Mouse (Mus musculus) adipocyte (in vitro differentiated cells): ENCODE measurements at regions not wholly inside any gene's neighbourhood (a gene's known extent, or its start where the extent isn't known, plus 50 kb on each side); places are given as distances from the start of the nearest gene placed in this dataset.
A peak's percentile ranks its signal among the peaks of the same experiment; 100 is the strongest.

Experiments used
- DNase-seq: peaks from one replicate; pipeline ENCODE4 v3.0.0-alpha.2; 2016; ENCODE audit warnings: low spot score

DNA sequence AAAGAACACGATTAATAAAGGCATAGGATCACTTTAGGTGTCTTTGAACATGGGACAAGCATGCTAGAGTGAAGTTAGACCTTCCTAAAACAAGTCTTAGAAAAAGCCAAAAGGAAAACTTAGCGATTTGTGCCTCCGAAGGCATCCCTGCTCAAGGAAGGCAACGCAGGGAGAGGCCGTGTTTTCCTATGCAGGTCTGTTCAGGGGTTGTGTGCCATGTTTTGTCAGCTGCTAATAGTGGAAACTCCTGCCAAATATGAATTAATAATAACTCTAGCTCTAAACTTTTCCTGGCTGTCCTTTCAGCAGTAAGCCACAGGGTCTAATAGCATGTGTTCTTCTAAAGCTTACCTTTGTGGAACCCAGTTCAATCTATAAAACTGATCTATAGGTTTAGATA, 168.4 kb upstream of the Ccdc122 start:
- DNase-seq = peak; percentile 12

DNA sequence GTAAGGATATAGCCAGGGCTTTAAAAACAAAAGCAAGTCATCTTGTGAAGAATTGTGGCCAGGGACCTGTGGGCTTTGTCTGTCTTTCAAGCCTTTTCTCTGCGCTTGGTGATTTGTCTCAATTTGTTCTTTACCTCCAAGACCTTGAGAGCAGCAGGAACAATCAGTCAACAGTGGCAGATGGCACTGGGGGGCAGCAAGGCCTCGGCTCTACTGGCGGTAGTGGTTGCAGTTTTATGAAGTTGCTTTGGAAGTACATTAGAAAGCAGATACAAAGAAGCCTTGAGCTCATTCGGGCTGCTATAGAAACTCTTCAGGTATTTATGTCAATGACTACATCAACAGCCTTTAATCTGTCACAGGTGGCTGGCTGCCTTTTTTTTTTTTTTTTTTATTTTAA, 171.9 kb upstream of the Ccdc122 start:
- DNase-seq = no peak

DNA sequence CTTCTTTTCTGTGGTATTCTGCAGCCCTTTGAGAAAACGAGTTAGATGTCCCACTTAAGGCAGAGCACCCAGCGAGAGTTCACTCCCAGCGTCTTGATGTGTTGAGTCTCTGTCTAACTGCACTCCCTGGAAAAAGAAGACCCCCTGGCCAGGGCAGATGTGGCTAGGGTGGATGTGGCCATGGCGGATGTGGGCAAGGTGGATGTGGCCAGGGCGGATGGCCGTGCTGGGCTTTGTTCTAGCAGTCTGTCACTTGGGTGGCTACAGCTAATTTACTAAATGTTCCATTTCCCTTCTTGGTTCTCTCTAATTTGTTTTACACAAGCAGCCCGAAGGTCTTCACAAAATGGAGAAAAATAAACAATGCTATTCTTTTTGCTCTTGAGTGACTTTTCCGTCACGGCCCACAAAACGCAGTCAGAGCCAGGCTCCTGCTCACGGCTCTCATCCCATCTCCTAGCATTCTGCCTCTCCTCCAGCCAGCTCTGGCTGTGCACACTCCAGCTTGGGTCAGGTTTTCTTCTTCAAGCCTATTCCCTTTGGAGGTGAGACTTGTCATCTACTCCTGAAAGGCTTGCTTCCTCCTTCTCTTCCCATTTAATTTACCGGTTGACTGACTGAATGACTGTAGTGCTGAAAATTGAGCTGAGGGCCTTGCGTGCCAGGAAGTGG, 173.4 kb upstream of the Ccdc122 start:
- no peak for DNase-seq

- DNase-seq = no peak
These were observed 178.2 kb upstream of the Ccdc122 start for GRCm38 (mm10) chr14:76858396-76858795.

- no peak for DNase-seq
These were observed 179.3 kb upstream of the Ccdc122 start for GRCm38 (mm10) chr14:76857196-76857773.

DNA sequence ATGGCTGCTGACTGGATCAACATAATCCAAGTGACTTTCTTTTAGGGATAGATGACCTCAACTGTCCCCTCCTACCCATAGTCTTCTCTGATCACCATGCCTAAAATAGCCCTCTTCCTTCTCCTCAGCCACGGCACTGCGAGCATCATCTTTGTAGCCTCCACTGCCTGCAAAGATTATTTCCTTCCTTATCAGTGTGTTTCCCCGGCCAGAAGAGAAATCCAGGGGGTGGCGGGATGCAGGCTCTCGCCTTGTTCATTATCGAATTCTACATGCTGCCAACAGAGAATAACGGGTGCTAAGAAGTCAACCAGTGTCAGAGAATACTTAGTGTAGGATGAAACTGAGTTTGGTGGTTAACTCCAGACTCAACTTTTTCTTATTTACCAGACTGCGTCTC, 180.0 kb upstream of the Ccdc122 start:
- no peak for DNase-seq

- DNase-seq = no peak
These were observed 181.6 kb upstream of the Ccdc122 start for GRCm38 (mm10) chr14:76854965-76855364.

GRCm38 (mm10) chr14:76851473-76852214, 184.9 kb upstream of the Ccdc122 start:
- no peak for DNase-seq

GRCm38 (mm10) chr14:76850641-76851040, 185.9 kb upstream of the Ccdc122 start:
- DNase-seq = no peak

- DNase-seq = no peak
These were observed 186.5 kb upstream of the Ccdc122 start for GRCm38 (mm10) chr14:76850051-76850450.

DNA sequence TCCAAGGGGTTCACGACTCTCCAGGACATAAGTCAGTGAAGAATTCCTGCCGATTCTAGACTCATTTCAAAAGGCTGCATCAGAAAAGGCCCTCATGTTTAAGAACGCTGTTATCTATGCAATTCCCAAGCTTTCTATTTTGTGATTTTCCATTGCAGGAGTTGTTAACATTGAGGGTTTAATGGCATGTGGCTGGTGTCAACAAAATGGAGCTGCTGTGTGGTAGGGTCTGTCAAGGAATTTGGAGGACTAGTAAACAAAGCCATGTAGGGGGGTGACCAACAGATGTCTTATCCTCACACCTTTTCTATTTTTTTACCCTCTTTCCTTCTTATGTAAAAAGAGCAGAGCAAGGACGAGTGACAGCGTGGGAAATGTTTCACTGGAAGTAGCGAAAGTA, 186.9 kb upstream of the Ccdc122 start:
- DNase-seq = no peak

GRCm38 (mm10) chr14:76849071-76849470, 187.5 kb upstream of the Ccdc122 start:
- DNase-seq = no peak

DNA sequence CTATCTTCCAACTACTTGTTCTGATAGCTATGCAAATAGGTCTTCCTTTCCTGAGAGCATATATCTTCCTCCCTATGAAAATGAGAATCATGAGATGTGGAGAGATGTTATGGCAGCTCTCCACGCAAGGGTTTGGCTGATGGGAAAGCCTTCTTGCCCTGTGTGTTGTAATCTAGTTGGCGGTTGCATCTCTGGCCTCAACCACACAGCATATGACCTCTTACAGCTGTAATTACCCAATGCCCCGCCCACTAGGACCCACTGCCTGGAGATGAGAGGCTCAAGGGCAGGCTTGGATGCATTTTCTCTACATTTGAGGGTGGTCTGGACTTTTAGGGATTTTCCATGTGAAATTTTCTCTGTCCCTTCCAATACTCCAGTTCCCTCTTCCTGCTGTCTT, 190.9 kb upstream of the Ccdc122 start:
- peak; percentile 58 for DNase-seq

GRCm38 (mm10) chr14:76844717-76845116, 191.9 kb upstream of the Ccdc122 start:
- no peak for DNase-seq

DNA sequence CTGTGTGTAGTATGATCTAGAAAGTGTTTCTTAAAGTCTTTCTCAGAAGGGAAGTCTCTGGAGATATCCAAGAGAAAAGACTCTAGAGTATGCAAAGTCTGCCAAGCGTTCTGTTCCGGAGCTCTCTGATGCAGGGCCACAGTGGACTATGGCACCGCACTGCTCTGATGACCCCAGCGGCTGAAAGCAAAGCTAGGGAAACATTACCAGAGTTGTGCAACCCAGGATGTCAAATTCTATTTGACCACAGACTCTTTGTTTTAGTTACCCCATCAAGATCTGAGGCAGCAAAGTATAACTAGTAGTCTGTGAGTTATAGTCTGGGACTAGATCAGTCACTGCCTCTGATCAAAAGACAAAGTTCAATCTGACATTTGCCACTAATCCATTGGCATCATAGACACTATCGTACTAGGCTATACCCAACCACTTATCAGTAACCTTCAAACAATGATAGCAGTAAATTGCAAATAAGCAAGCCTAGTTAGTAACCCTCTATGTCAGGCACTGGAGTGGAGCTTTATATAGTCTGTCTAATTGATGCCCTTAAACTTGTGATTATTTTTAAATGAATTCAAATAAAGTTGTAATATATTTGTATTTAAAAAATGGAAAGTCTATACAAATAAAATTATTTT, 198.9 kb upstream of the Ccdc122 start:
- DNase-seq = no peak

DNA sequence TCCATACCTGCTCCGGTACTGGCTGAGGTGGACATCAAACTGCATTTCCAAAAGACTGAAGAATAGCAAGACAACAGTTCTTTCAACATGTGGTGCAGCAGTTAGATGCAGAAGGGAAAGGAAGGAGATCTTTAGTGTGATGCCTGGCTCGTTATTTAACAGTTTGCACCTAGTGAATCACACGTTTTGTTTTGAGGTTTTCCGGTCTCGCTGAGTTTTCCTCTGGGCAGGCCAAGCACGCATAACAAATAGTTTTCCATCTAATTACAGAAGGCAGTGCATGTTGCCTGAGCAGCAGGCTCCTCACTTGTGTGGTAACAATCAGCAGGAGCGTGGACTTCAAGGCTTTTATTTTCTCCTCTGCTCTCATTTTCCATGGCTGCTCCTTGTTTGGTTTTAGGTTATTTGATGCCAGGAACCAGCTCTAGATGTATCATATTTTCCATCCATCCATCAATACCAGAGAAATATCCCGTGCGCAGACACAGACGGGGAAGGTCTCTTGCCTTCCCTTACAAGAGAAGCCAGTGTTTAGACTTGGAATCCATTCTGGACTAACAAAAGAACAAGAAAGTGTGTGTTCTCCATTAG, 199.6 kb upstream of the Ccdc122 start:
- DNase-seq = no peak

- DNase-seq = no peak
These were observed 200.3 kb upstream of the Ccdc122 start for GRCm38 (mm10) chr14:76836271-76836670.

- no peak for DNase-seq
These were observed 202.5 kb upstream of the Ccdc122 start for GRCm38 (mm10) chr14:76834084-76834483.

GRCm38 (mm10) chr14:76829161-76829510, 207.4 kb upstream of the Ccdc122 start:
- no peak for DNase-seq

GRCm38 (mm10) chr14:76828453-76829160, 208.0 kb upstream of the Ccdc122 start:
- peak; percentile 40 for DNase-seq

- DNase-seq = no peak
These were observed 212.5 kb upstream of the Ccdc122 start for GRCm38 (mm10) chr14:76824066-76824465.

GRCm38 (mm10) chr14:76822766-76823325, 213.7 kb upstream of the Ccdc122 start:
- DNase-seq = no peak
